Mouse (Mus musculus): Measurements from ENCODE around the gene Ccn6. TPM values are rescaled to one million over a fixed set of nuclear protein-coding genes. Genes with fewer than 3 reads are reported as not detected.

The Ccn6 gene
- polyA plus RNA-seq, 1 experiment from 2014 or later = 0.31 TPM

DNA sequence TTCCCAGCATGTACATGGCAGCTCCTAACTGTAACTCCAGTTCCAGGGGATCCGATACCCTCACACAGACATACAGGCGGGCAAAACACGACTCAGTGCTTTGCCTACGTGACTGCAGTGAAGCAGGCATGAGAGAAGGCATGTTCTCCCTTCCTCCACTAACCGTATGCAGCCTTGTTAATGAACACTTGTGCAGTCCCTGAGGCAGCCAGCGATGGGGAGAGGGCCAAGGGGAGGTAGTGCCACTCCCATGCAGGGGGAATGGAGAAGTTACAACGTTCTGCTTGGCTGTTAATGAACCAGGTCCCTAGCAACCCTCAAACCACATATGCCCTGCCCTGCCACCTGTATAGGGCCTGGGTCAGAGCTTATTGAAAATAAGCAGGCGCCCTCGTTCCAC lies 6.0 kb upstream of the Ccn6 start:
- Histone ChIP-seq H3K4me2 (replicated peaks; ENCODE audit: low read depth, low read length) (no peak overlapping the region), H3K4me3 (ENCODE audit: low read depth, low read length) (no peak overlapping the region), H3K27ac (ENCODE audit: low read depth, low read length) (no peak overlapping the region), H3K9me3 (ENCODE audit: control insufficient read depth, low read length) (no peaks in the 10 kb centered on the region), H3K9ac (ENCODE audit: low read depth, low read length) (no peak overlapping the region), H3K4me1 (replicated peaks; ENCODE audit: control insufficient read depth, insufficient read depth, low read length) (peaks cover 5% of the 10 kb centered on the region; the same call in 1 of the 2 replicates), H3K27me3 (ENCODE audit: control insufficient read depth, insufficient read depth, low read length) (no peaks in the 10 kb centered on the region), H3K36me3 (ENCODE audit: control insufficient read depth, insufficient read depth, low read length) (no peaks in the 10 kb centered on the region)
- ATAC-seq (ENCODE audit: low FRiP score) (no peak), DNase-seq (ENCODE audit: low spot score) (no peak)
- 56% methylated on average over 9 of the region's 9 CpGs for WGBS

- H3K4me3 ChIP-seq (ENCODE audit: low read depth, low read length) = no peak overlapping the region
- 83% methylated on average over 11 of the region's 11 CpGs for WGBS
These were observed 4.0 kb upstream of the Ccn6 start for GRCm38 (mm10) chr10:39167611-39168010.

GRCm38 (mm10) chr10:39165632-39166115 lies 2.1 kb upstream of the Ccn6 start:
- Histone ChIP-seq H3K9me3 (ENCODE audit: control insufficient read depth, low read length) (no peaks in the 10 kb centered on the region), H3K36me3 (ENCODE audit: control insufficient read depth, insufficient read depth, low read length) (no peaks in the 10 kb centered on the region), H3K4me2 (replicated peaks; ENCODE audit: low read depth, low read length) (no peak overlapping the region), H3K27me3 (ENCODE audit: control insufficient read depth, insufficient read depth, low read length) (no peaks in the 10 kb centered on the region), H3K9ac (ENCODE audit: low read depth, low read length) (no peak overlapping the region), H3K27ac (ENCODE audit: low read depth, low read length) (no peak overlapping the region), H3K4me1 (replicated peaks; ENCODE audit: control insufficient read depth, insufficient read depth, low read length) (no peaks in the 10 kb centered on the region), H3K4me3 (ENCODE audit: low read depth, low read length) (no peak overlapping the region)
- ATAC-seq (ENCODE audit: low FRiP score) = no peak
- 38% methylated on average over 11 of the region's 11 CpGs for WGBS
- DNase-seq (ENCODE audit: low spot score) = peak; percentile 24

More at GRCm38 (mm10) chr10:39167611-39168010, 4.0 kb upstream of the Ccn6 start:
- Histone ChIP-seq H3K36me3 (ENCODE audit: control insufficient read depth, insufficient read depth, low read length) (no peaks in the 10 kb centered on the region), H3K9ac (ENCODE audit: low read depth, low read length) (no peak overlapping the region), H3K4me1 (replicated peaks; ENCODE audit: control insufficient read depth, insufficient read depth, low read length) (0 out of 2 replicates have a peak, but pooled peaks cover under 1% of the 10 kb centered on the region), H3K9me3 (ENCODE audit: control insufficient read depth, low read length) (no peaks in the 10 kb centered on the region), H3K27ac (ENCODE audit: low read depth, low read length) (no peak overlapping the region), H3K4me2 (replicated peaks; ENCODE audit: low read depth, low read length) (no peak overlapping the region), H3K27me3 (ENCODE audit: control insufficient read depth, insufficient read depth, low read length) (no peaks in the 10 kb centered on the region)
- DNase-seq (ENCODE audit: low spot score) = no peak
- ATAC-seq (ENCODE audit: low FRiP score) = no peak

DNA sequence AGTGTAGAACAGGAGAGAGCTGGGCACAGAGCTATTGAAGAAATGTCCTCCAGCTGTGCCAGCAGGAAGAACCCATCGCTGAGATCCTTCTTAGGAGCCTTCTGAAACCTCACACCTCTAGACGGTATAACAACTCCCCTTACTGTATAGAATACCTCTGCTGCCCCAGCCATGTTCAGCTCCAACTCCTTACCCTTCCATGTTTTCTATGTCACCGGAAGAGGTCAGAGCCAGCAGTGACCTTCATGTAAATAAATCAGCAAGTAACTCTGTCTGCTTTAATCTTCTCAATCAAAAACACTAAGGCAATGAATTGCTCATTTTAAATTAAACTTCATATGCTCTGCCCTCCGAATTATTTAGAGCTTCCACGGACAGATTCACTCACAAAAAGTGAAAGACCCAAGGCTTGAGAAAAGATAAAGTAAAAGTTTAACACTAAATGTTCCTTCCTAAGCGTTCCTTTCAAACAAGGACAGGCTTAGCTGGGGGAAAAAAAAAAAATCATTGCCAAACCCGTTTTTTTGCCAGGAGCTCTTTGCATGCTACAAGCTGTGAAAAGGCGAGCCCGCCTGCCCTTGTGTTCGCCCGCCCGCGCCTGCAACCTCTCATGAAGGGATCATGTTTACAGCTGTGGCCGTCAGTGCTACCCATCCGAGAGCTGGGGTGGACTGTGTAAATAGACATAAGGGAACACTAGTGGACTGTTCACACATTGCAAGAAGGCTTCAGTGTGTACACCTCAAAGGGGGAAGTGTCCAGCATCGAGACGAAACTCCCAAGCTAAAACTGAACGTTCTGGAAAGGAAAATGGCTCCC lies 719 bp downstream of the Ccn6 start:
- H3K27me3 ChIP-seq (ENCODE audit: control insufficient read depth, insufficient read depth, low read length) = no peaks in the 10 kb centered on the region
- no peaks in the 10 kb centered on the region for H3K9me3 ChIP-seq (ENCODE audit: control insufficient read depth, low read length)
- H3K36me3 ChIP-seq (ENCODE audit: control insufficient read depth, insufficient read depth, low read length) = no peaks in the 10 kb centered on the region
- peak; percentile 23 for DNase-seq (ENCODE audit: low spot score)
- no peak for ATAC-seq (ENCODE audit: low FRiP score)
- H3K27ac ChIP-seq (ENCODE audit: low read depth, low read length) = no peak overlapping the region
- H3K4me3 ChIP-seq (ENCODE audit: low read depth, low read length) = no peak overlapping the region
- no peaks in the 10 kb centered on the region for H3K4me1 ChIP-seq (replicated peaks; ENCODE audit: control insufficient read depth, insufficient read depth, low read length)
- 51% methylated on average over 18 of the region's 18 CpGs for WGBS
- H3K9ac ChIP-seq (ENCODE audit: low read depth, low read length) = no peak overlapping the region
- H3K4me2 ChIP-seq (replicated peaks; ENCODE audit: low read depth, low read length) = no peak overlapping the region

DNA sequence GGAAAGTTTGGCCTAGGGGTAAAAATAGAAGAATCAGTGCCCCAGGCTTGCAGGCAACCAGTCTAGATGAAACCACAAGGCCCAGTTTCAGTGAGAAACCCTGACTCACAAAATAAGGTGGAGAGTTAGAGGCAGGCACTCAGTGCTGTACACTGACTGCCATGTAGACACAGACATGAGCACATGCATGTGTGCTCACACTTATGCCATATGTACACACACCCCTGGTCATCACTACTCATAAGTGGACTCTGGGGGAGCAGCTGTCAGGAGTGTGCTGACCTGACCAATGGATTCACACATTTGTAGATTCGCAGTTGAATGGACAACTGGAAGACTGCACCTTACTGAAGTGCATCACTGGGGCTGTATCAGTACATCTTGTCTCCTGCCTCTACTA lies 2.2 kb downstream of the Ccn6 start:
- Histone ChIP-seq H3K4me2 (replicated peaks; ENCODE audit: low read depth, low read length) (no peak overlapping the region), H3K27me3 (ENCODE audit: control insufficient read depth, insufficient read depth, low read length) (no peaks in the 10 kb centered on the region), H3K4me3 (ENCODE audit: low read depth, low read length) (no peak overlapping the region), H3K9ac (ENCODE audit: low read depth, low read length) (no peak overlapping the region), H3K9me3 (ENCODE audit: control insufficient read depth, low read length) (no peaks in the 10 kb centered on the region), H3K27ac (ENCODE audit: low read depth, low read length) (no peak overlapping the region), H3K4me1 (replicated peaks; ENCODE audit: control insufficient read depth, insufficient read depth, low read length) (no peaks in the 10 kb centered on the region), H3K36me3 (ENCODE audit: control insufficient read depth, insufficient read depth, low read length) (no peaks in the 10 kb centered on the region)
- DNase-seq (ENCODE audit: low spot score) (no peak), ATAC-seq (ENCODE audit: low FRiP score) (no peak)
- WGBS = 92% methylated on average over 1 of the region's 1 CpGs

GRCm38 (mm10) chr10:39158306-39158705 lies 5.3 kb downstream of the Ccn6 start:
- no peaks in the 10 kb centered on the region for H3K27me3 ChIP-seq (ENCODE audit: control insufficient read depth, insufficient read depth, low read length)
- ATAC-seq (ENCODE audit: low FRiP score) = no peak
- no peak for DNase-seq (ENCODE audit: low spot score)
- H3K36me3 ChIP-seq (ENCODE audit: control insufficient read depth, insufficient read depth, low read length) = no peaks in the 10 kb centered on the region
- no peaks in the 10 kb centered on the region for H3K4me1 ChIP-seq (replicated peaks; ENCODE audit: control insufficient read depth, insufficient read depth, low read length)
- H3K4me2 ChIP-seq (replicated peaks; ENCODE audit: low read depth, low read length) = no peak overlapping the region
- no peak overlapping the region for H3K27ac ChIP-seq (ENCODE audit: low read depth, low read length)
- H3K9me3 ChIP-seq (ENCODE audit: control insufficient read depth, low read length) = no peaks in the 10 kb centered on the region
- no peak overlapping the region for H3K9ac ChIP-seq (ENCODE audit: low read depth, low read length)
- H3K4me3 ChIP-seq (ENCODE audit: low read depth, low read length) = no peak overlapping the region
- WGBS = 63% methylated on average over 12 of the region's 12 CpGs

- Histone ChIP-seq H3K4me3 (ENCODE audit: low read depth, low read length) (no peak overlapping the region), H3K27me3 (ENCODE audit: control insufficient read depth, insufficient read depth, low read length) (no peaks in the 10 kb centered on the region), H3K9ac (ENCODE audit: low read depth, low read length) (no peak overlapping the region), H3K27ac (ENCODE audit: low read depth, low read length) (no peak overlapping the region), H3K4me2 (replicated peaks; ENCODE audit: low read depth, low read length) (no peak overlapping the region), H3K36me3 (ENCODE audit: control insufficient read depth, insufficient read depth, low read length) (no peaks in the 10 kb centered on the region), H3K4me1 (replicated peaks; ENCODE audit: control insufficient read depth, insufficient read depth, low read length) (no peaks in the 10 kb centered on the region), H3K9me3 (ENCODE audit: control insufficient read depth, low read length) (no peaks in the 10 kb centered on the region)
- ATAC-seq (ENCODE audit: low FRiP score) = no peak
- no peak for DNase-seq (ENCODE audit: low spot score)
- WGBS = 85% methylated on average over 1 of the region's 1 CpGs
These were observed 6.3 kb downstream of the Ccn6 start for GRCm38 (mm10) chr10:39157321-39157720.

- no peaks in the 10 kb centered on the region for H3K9me3 ChIP-seq (ENCODE audit: control insufficient read depth, low read length)
- H3K36me3 ChIP-seq (ENCODE audit: control insufficient read depth, insufficient read depth, low read length) = no peaks in the 10 kb centered on the region
- no peak overlapping the region for H3K4me2 ChIP-seq (replicated peaks; ENCODE audit: low read depth, low read length)
- H3K27ac ChIP-seq (ENCODE audit: low read depth, low read length) = no peak overlapping the region
- H3K4me1 ChIP-seq (replicated peaks; ENCODE audit: control insufficient read depth, insufficient read depth, low read length) = no peaks in the 10 kb centered on the region
- no peak overlapping the region for H3K9ac ChIP-seq (ENCODE audit: low read depth, low read length)
- H3K4me3 ChIP-seq (ENCODE audit: low read depth, low read length) = no peak overlapping the region
- no peaks in the 10 kb centered on the region for H3K27me3 ChIP-seq (ENCODE audit: control insufficient read depth, insufficient read depth, low read length)
- ATAC-seq (ENCODE audit: low FRiP score) (no peak), DNase-seq (ENCODE audit: low spot score) (no peak)
- WGBS = 91% methylated on average over 5 of the region's 5 CpGs
These were observed 6.9 kb downstream of the Ccn6 start for GRCm38 (mm10) chr10:39156719-39157118.

DNA sequence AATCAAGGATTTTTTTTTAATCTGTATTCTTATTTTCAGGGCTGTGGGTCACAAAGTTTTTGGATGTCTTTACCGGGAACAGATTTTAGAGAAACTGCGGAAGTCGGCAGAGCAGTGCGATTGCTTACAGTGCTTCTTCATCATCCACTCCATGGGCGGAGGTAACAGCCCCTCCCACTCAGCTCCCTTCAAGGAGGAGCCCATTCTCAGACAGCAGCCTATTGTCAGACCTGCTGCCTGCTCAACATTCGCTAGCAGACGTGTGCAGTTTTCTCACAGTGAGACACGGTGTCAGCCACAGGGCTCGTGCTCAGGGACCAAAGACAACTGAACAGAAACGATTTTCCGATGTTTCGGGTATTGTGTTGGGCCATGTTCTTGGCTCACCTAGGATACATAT lies 21.4 kb downstream of the Ccn6 start:
- 0 out of 2 replicates have a peak, but pooled peaks cover 2% of the 10 kb centered on the region for H3K36me3 ChIP-seq (ENCODE audit: control insufficient read depth, insufficient read depth, low read length)
- H3K9me3 ChIP-seq (ENCODE audit: control insufficient read depth, low read length) = no peaks in the 10 kb centered on the region
- WGBS = 68% methylated on average over 12 of the region's 12 CpGs
- peak; percentile 68; the same call in 1 of the 2 replicates for ATAC-seq (ENCODE audit: low FRiP score)
- no peak overlapping the region for H3K4me3 ChIP-seq (ENCODE audit: low read depth, low read length)
- H3K27ac ChIP-seq (ENCODE audit: low read depth, low read length) = no peak overlapping the region
- DNase-seq (ENCODE audit: low spot score) = peak; percentile 31
- no peak overlapping the region for H3K9ac ChIP-seq (ENCODE audit: low read depth, low read length)
- H3K4me1 ChIP-seq (replicated peaks; ENCODE audit: control insufficient read depth, insufficient read depth, low read length) = no peaks in the 10 kb centered on the region
- H3K27me3 ChIP-seq (ENCODE audit: control insufficient read depth, insufficient read depth, low read length) = no peaks in the 10 kb centered on the region
- H3K4me2 ChIP-seq (replicated peaks; ENCODE audit: low read depth, low read length) = no peak overlapping the region

All from hindbrain, embryonic 11.5 days (tissue).